Mouse (Mus musculus): ENCODE measurements around the gene Fbxl14. TPM values are rescaled to one million over a fixed set of nuclear protein-coding genes. Genes with fewer than 3 reads are reported as not detected.

Gene Fbxl14
- total RNA-seq, 1 experiment = 44.1 TPM

DNA sequence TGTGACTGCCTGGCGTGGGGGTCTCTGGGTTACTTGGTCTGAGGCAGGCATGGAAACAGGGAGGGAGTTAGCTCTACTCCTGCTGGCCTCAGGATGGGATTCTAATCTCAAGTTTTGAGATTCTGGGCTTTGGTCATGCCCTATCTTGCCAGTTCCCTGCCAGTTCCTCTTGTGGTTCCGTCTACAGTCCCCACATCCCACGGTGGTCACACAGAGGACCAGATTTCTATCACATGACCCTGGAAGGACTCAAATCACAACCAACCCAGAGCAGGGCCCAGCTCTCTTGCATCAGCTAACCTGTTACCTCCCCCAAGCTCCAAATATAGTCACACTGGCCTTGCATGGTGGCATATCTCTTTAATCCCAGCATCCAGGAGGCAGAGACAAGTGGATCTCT is 50.2 kb downstream of the Fbxl14 start:
- in situ Hi-C loops (cut with MboI; ENCODE audit: low sequenced_read_pairs in 2 of 2, unreplicated experiment in 2 of 2) = no loop called here
- TF ChIP-seq HCFC1 (IDR thresholded peaks at IDR 0.05; ENCODE audit: borderline replicate concordance, insufficient read depth, low read length) (no peak), ZC3H11A (IDR thresholded peaks at IDR 0.05; ENCODE audit: borderline replicate concordance, low read depth, low read length) (no peak), ZNF384 (IDR thresholded peaks at IDR 0.05; ENCODE audit: low read depth, low read length) (no peak), CHD2 (IDR thresholded peaks at IDR 0.05; ENCODE audit: low read depth, low read length) (no peak), MAFK (IDR thresholded peaks at IDR 0.05; ENCODE audit: insufficient read depth, low read depth, low read length) (no peak)

More for the DNA sequence above, 50.2 kb downstream of the Fbxl14 start:
- H3K4me1 ChIP-seq (ENCODE audit: control insufficient read depth in 2 of 2, insufficient read depth in 2 of 2, low read length in 2 of 2, poor library complexity in 1 of 2) = no peaks in the 10 kb centered on the region
- no peak overlapping the region for H3K27ac ChIP-seq (ENCODE audit: insufficient read depth, low read depth, low read length, poor library complexity, severe bottlenecking)
- no peaks in the 10 kb centered on the region for H3K9me3 ChIP-seq (ENCODE audit: control insufficient read depth, insufficient read depth, low read depth, low read length)
- no peak overlapping the region for H3K4me3 ChIP-seq (ENCODE audit: insufficient read depth in 1 of 2, low read depth in 1 of 2, low read length in 2 of 2, poor library complexity in 1 of 2, severe bottlenecking in 1 of 2)
- DNase-seq (ENCODE audit: low read depth, low spot score) = no peak
- H3K9ac ChIP-seq (ENCODE audit: insufficient read depth, low read depth, low read length, poor library complexity, severe bottlenecking) = no peak overlapping the region
- H3K36me3 ChIP-seq (ENCODE audit: control insufficient read depth, insufficient read depth, low read length, poor library complexity, severe bottlenecking) = no peaks in the 10 kb centered on the region

Other genes with a start within 250 kb of the Fbxl14 start
- 0.04 and 0.37 TPM in 2 replicates for gene Cacna2d4, start 243.1 kb upstream of the Fbxl14 start, total RNA-seq (2012; rRNA removed)
- gene Lrtm2, start 148.9 kb upstream of the Fbxl14 start, total RNA-seq (2012; rRNA removed) = 1.3 and 1.5 TPM in 2 replicates
- gene Adipor2, start 62.0 kb upstream of the Fbxl14 start, total RNA-seq (2012; rRNA removed) = 59.4 and 81.2 TPM in 2 replicates
- 2.5 and 3.5 TPM in 2 replicates for gene Wnt5b, start 64.7 kb downstream of the Fbxl14 start, total RNA-seq (2012; rRNA removed)